Mouse (Mus musculus): ENCODE data around the gene Arl14ep.

GRCm38 (mm10) chr2:107010160-107010559 is 35.9 kb upstream of the Arl14ep start:
- no peak for TF ChIP-seq CTCF (IDR thresholded peaks at IDR 0.05)
- TF ChIP-seq EP300 (IDR thresholded peaks at IDR 0.05), result no peak
